Mouse (Mus musculus) testis, adult 2 months (tissue): Measurements from ENCODE around the gene Gm20388.

ENCODE experiments used
- CTCF ChIP-seq: fragments of 200-500 bp; IDR thresholded peaks from 2 replicates; pipeline ENCODE4 v1.5.1; 2012; ENCODE audit warnings: low read depth, mild to moderate bottlenecking, inconsistent platforms, low read length, moderate library complexity; ENCODE audit not compliant: control insufficient read depth, insufficient read depth, insufficient replicate concordance
- POLR2A ChIP-seq: fragments of 200-500 bp; IDR thresholded peaks from 2 replicates; pipeline ENCODE4 v1.6.1; 2012; ENCODE audit warnings: low read depth, mild to moderate bottlenecking, inconsistent platforms, low read length, moderate library complexity; ENCODE audit not compliant: control insufficient read depth

- TF ChIP-seq POLR2A (no peak), CTCF (no peak)
Observed at GRCm38 (mm10) chr8:123376106-123376505, 3465.5 kb downstream of the Gm20388 start.
